Mouse (Mus musculus) cerebellum, adult (tissue): ENCODE measurements around the gene Cd34.

Source experiments
- ATAC-seq: cut with Nextera tagmentation; 2 replicates; pipeline ENCODE4 v1.9.2; 2017; ENCODE audit warnings: mild to moderate bottlenecking, moderate library complexity, mixed read lengths; ENCODE audit not compliant: insufficient number of reproducible peaks, low FRiP score, low TSS enrichment

Cd34 gene

DNA sequence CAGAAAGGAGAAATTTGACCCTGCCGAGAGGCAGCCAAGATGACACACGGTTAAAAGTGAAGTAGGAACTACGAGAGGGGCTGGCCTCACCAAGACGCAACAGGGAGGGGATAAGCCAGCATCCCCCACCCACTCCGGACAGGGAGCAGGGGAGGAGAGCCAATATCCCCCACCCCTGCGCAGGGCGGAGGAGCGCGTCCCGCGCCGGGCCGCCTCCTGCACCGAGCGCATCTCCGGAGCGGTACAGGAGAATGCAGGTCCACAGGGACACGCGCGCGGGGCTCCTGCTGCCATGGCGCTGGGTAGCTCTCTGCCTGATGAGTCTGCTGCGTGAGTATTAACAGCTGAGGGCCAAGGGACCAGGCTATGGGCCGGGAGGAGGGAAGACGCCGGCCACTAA lies at the start of gene Cd34:
TSS of gene Cd34 (plus strand) at position 105 of the 400 bp plus-strand sequence.
- no peak for ATAC-seq

DNA sequence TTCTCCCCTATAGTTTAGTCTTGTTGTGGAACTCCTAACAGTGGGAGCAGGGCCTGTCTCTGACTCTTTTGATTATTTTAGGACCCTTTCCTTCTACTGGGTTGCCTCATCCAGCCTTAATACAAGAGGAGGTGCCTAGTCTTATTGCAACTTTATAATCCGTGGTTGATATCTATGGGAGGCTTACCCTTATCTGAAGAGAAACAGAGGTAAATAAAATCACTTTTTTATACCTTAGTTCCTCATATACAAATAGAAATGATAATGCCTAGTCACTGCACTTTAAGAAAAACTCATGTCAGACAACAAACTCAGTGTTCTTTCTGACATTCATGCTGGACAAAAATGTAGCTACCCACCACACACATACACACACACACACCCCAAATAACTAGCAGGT lies 44.1 kb upstream of the Cd34 start:
- no peak for ATAC-seq

DNA sequence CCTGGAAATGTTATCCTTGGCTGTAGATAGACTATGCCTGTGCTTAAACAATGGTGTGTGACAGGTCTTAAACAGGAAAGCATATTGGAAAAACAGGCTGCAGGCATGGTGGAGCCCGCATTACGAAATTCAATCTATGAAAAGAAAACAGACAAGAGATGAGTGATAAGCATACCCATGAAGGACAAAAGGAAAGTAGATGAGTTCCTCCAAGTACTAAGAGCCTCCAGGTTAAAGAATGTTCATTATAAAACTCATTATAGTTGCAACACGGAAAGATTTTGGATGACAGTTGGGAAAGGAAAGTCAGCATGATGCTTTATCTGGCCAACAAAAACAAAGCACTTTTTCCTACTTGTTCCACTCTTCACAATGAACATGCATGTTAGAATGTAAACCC lies 43.3 kb upstream of the Cd34 start:
- ATAC-seq = no peak

DNA sequence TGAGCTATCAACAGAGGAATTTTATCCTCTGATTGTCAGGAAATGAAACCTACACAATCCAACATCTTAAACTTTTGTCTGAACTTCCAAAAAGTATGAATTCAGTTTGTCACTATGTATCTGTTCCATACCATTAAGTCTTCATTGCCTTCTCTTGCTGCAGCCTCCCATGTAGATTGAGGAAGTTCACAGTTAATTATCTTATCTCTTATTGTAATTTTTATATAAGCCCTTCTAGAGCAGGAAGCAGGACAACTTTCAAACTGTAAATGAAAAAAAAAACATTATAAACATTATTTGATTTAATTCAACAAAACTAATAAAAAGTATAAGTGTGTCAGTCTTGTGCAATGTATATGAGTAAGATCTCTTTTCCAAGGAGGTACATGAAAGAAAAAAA lies 37.5 kb upstream of the Cd34 start:
- ATAC-seq = no peak

DNA sequence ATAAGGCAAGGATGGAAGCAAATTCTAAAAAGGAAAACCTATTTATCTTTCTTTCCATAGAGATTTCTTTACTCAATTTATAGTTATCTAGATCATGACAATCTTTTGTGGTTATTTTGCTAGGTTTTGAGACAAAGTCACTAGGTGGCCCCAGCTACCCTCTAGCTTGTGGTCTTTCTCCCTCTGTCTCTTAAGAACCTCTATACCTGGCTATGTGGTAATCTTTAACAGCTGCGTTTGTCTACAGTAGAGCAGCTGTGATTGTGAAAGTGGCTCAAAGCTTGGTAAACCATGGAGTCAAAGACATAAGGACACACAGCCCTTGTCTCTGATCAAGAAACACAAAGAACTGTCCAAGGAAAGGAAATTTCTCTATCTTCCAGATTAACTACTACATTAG lies 36.8 kb upstream of the Cd34 start:
- ATAC-seq = no peak

DNA sequence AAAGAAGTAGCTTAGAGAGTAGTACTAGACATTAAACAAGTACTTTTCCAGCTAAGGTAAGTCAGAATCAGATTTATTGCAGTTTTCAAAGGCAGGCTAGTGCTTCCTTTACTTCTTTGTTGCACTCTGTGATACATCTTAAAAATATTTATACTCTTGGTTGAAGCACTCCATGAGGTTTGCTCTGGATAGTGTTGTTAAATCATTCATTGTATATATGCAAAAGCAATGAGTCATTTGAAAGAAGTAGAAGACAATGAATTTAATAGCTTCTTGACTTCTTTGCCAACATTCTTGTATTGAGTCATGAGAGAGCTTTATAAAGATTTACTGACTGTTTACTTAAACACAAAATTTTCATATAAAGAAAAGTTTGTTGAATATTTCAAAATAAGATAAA lies 29.7 kb upstream of the Cd34 start:
- no peak for ATAC-seq

DNA sequence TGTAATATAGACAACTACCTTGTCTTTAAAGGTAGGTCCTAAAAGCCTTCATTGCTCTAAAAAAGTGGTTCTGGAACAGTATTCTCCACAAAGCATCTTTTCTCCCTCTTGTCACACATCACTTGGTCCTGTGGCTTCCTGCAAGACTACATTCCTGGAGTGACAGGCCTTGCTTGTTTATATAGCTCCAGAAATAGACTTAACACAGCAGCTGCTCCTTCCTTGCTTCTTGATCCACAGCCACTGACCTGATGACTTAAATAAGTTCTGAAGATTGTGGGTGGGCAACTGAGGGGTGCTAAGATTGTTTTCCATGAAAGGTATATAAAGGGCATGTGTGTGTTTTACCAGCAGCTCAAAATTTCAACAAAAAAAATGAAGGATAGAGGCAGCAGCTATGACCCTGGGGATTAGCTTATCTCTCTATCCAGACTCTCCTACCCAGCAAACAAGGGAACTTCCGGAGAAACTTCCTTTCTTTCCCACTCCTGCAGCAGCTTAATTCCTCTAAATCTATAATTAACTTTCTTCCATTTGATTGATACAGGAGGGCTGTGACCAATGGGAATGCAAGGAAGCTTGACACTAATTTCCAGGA lies 12.8 kb upstream of the Cd34 start:
- ATAC-seq = no peak

DNA sequence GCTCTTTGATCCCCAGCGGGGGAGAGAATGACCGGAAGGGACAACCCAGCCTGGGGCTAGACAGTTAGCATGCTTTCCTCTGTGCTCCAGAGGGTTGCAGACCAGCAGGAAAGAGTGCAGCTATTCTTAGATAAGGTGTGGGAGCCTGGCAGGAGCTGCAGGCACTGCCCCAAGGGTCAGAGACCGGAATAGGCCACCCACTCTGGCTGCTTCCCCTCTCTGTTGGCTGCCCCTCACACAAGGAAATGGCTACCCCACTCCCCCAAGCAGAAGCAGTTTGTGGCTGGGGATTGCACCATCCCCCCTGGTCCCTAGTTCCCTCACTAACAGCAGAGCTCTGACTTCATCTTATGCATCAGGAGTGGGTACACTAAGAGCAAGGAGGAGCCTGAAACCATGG lies 10.7 kb upstream of the Cd34 start:
- ATAC-seq = no peak

DNA sequence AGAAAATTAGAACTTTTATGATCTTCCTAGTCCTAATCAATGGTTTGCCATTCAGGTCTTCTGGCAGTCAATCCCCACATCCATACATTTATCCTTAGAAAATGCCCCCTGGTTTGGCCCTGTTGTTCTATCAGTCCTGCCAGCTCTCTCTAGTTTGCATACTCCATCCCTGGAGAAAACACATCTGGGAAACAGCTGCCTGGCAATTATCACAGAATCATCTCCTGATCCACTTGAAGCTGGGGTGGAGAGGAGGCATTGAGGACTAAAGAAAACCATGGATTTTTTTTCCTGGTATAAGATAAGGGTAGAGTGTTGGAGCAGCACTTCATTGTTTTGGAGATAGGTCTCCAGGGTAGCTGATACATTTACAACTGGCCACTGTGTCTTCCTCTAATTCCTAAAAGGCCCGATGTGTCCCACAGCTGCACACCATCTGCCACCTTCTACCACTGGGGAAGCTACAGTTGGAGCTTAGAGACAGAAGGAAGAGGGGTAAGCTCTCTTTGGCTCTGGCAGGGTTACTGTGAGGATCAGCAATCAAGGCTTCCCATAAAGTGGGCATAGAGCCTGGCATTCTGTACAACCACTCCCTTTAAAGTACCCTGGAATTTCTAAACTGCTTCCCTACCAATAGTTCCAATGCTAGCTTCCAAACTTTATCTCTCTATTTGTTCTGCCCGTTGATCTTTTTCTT lies 9.2 kb upstream of the Cd34 start:
- ATAC-seq = no peak

DNA sequence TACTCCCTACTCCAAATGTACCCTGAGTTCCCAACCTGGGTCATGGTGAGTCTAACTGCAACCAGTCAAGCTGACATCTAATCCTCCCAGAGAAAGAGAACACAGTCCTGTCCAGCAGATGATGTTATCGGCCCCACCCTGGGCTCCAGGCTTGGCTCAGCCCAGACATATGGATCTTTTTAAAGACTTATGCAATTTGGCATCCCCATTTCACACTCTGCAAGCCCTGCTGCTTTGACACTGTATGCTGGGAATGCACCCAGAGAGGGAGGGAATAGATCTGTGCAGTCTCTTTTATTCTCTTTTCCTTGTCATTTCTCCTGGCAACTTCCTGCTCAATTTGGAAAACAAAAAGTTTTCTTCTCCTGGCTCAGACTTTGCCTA lies 8.7 kb upstream of the Cd34 start:
- ATAC-seq = no peak

DNA sequence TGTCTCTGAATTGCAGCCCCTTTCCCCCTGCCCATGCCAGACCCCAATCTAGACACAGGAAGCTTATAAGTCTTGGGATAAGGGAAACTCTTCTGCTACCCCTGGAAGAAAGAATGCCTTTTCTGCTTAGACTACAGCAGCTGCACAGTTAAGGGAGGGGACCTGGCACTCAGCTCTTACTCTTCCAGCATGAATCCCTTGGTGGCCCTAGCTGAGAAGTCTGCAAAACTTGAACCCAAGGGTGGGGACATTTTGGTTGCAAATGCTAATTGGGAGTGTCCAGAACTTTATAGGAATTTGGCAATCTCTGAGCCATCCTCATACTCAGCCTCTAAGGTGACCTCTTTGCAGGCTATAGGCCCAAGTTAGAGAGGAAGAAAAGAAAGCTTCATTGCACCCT lies 7.9 kb upstream of the Cd34 start:
- ATAC-seq = no peak

DNA sequence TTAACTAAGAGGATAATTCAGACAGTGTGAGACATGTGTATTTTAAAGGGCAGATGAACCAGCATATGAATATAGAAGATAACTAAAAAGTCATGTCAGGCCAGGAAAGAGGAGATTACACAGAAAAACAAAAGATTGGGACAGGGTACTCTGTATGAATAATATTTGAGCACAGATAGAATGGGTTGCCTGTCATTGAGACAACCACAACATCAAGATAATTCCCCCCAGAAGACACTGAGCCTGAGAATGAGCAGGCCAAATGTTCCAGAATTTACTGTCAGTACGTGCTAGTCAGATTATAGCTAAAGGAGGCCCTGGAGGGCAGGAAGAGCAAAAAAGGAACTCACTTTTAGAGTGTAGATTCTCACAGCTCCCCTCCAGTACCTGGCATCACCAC lies 3.3 kb upstream of the Cd34 start:
- no peak for ATAC-seq

DNA sequence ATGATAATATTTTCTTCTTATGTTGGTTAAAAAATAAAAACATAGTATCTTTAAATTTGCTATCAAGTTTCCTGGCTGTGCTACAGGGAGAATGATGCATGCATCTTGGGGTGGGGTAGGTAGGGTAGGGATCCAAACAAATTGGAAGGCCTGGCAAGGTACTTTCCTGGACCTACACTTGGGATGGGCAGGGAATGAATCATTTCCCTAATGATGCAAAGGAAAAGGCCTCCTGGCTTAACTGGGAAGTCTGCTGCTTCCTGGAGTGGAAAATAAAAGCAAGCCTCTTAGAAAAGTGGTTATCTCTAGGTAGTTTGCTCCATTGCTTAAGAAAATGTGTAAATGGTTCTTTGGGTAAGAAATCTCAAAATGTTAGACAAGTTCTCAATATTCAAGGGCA lies 2.9 kb downstream of the Cd34 start:
- ATAC-seq = no peak

DNA sequence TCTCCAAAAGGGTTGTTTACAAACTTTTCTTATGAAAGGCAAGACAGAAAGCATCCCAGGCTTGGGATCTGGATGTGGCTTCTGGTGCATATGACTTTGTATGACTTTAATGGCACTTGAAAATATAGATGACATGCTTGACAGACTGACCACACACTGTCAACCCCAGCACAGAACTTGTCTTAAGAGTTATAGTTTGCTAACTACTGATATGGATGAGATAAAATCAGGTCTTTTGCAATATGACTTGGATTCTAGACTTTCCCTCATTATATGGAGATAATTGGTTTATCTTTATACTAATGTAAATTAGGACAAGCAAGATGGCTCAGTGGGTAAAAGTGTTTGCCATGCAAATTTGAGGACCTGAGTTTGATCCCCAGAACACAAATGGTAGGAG lies 4.3 kb downstream of the Cd34 start:
- ATAC-seq = no peak

DNA sequence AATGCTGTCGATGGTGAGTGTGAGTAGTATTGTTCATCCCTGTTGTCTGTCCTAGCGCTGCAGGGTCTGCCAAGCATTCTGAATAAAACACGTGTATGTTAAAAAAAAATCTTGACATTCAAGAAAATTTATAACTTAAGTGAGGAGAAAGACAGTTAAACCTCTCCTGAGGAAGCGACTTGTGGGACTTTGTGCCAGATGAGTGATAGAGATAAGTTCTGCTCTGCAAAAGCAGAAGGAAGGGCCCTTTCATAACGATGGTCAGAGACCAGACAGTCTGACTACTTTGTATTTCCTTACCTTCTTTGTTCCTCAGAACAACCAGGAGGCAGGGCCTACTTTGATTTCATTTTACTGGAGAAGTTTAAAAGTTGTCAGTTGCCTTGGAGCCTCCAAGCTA lies 4.9 kb downstream of the Cd34 start:
- no peak for ATAC-seq

DNA sequence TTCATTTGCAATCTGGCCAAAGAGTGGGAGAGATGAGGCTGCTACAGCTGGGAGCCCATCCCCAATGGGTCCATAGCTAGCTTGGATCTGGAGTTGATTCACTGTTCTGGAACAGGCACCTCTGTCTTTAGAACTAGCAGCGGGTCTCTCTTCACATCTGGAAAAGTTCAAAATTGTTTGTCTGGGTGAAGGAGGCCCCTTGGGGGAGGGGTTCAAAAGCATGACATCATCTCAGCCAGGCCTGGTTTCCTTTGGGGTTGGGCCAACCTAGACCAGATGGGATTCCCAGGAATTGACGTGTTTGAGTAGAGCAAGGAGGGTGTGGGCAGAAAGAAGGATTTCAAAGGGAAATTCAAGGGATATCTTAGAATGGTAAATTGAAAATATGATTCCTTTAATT lies 6.8 kb downstream of the Cd34 start:
- no peak for ATAC-seq

DNA sequence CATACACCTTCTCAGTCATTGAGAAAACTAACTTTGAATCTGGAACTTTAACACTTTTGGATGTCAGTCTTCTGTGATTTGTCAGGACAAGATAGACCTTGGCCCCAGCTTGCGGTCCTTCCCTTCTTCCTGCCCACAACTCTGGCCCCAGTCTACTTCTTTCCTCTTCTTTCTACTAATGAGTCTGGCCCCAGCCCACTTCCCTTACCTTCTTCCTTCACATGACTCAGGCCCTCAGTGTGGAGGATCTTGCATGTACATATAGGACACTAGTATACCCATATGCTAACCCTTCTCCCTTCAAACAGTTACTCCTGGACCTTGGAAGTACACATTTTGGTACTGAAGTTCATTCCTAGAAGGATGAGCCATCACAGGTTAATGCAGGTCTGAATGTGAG lies 7.8 kb downstream of the Cd34 start:
- no peak for ATAC-seq

DNA sequence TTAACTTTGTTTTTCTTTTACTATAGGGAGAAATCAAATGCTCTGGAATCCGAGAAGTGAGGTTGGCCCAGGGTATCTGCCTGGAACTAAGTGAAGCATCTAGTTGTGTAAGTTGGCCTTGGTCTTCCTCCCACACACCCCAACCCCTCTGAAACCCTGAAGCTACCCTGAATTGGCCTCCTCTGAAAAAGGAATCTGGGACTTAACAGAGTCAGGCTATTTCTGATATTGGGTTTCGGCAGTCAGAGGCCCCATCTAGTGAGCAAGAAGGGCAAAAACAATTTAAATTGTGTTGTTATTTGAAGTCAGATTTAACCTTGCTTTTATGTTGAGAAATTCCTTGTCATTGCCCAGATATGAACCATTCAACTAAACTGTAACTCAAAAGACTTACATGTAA lies 12.3 kb downstream of the Cd34 start:
- no peak for ATAC-seq

DNA sequence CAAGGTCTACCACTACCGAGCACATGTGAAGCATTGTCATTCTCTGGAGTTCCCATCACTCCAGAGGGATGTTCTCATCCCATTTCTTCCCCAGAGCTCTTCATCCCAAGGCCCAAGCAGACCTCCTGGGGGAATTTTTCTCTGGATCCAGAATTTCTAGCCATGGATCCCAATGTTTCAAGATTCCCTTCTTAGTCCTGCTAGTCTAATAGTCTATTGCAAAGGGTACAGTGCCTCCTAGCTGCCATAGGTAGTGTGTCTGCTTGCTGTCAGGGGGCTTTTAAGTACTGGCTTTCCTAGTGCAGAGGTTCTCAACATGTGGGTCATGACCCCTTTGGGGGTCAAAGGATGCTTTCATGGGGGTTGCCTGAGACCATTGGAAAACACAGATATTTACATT lies 14.3 kb downstream of the Cd34 start:
- no peak for ATAC-seq

DNA sequence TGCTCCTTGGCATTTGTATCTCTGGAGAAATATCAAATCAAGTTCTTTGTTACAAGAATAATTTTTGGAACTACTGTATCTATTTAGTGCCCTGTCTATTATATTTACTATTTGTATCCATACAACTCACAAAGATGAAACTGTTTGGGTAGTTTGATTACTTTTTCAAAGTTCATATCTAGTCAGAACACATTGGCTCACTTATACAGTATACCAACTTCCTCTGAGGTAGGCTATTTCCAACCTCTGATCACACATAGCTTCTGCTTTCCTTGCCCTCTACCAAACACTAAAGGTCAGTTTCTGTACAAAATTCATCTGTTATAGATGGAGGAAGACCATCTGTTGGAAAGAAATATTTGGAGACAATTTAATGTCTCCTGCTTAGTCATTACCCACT lies 16.1 kb downstream of the Cd34 start:
- ATAC-seq = no peak

DNA sequence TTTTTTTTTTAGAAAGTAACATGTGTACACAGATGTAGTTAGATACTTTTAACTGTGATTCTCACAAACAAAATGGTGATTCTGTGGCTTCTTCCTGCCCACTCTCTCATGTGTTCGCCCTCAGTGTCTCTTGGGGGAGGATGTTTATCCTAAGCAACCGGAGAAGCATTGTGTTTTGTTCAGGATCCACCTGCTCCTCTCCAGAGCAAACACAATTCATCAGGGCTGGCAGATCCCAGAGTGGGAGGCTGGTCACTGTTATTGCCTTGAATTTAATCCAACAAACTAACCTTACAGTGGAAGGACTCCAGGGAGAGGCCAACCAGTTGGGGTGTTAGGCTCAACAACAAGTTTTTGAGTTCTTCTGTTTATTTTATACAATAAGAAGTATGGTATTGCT lies 17.1 kb downstream of the Cd34 start:
- no peak for ATAC-seq

DNA sequence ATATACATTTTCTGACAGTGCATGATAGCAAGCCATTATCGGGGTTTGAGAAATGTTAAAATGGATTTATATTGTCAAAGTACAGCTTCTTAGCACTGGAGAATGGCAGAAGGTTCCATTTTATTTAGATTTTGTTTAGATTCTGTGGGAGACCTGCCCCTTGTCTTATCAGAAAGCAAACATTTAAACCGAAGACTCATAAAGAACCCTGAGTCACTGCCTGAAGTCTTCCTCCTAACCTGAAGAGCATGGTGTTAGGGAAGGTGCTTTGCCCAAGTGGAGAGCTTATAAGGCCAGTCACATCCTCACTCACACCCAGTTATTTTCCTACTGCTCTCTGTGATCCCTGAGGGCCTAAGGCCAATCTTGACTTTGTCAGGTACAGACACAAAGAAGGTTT lies 18.4 kb downstream of the Cd34 start:
- ATAC-seq = no peak

DNA sequence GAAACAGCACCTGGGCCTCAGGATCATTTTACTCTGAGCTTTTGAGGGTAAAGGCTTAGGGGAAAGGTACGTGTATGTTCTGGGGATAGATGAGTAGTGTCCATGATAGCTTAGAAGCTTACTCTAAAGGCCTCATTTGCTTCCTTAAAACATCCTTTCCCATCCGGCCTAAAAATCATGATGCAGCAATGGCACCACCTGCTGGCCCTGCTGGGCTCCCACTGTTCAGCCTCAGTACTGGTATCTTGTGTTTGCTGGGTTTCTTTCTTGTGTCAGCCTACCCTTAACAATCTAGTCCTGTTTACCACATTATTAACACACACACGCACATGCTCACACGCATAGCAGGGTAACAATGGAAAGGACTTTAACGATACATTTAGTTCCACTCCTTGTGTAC lies 23.6 kb downstream of the Cd34 start:
- ATAC-seq = peak; percentile 75; the same call in 1 of the 2 replicates
